Mouse (Mus musculus): Measurements from ENCODE around the gene 1700028J19Rik. TPM values are rescaled to one million over a fixed set of nuclear protein-coding genes. Genes with fewer than 3 reads are reported as not detected.
"Not testable (repeated sequence)": the region's sequence is repeated elsewhere in the genome, so short reads cannot be mapped to it uniquely, and the experiment has no call there.

1700028J19Rik gene
- polyA plus RNA-seq, 1 experiment from 2014 or later = 1.7 TPM

DNA sequence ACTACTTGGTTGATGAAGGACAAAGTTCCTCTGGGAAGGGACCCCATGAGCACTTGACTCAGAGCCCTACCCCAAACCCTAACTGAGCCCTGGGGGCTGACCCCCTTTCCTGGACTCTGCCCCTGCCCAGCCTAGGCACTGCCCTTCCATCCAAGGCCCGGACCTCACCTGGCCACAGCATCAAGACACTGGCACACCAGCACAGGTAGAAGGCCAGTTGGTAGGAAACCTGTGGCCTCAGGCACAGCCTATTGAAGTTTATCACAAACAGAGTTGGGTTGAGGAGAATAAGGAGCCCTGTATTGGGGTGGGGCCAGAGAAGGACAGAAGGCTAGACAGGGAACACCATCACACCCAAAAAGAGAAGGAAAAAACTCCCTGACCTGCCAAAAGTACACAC is 53.0 kb downstream of the 1700028J19Rik start:
- H3K36me3 ChIP-seq; H3K4me3 ChIP-seq; H3K9me3 ChIP-seq (replicated peaks); H3K27me3 ChIP-seq (ENCODE audit: low read depth, poor library complexity, severe bottlenecking); H3K27ac ChIP-seq (replicated peaks); DNase-seq (ENCODE audit: low spot score); H3K4me1 ChIP-seq: not testable (repeated sequence)
- 90% methylated on average over 1 of the region's 1 CpGs for WGBS

DNA sequence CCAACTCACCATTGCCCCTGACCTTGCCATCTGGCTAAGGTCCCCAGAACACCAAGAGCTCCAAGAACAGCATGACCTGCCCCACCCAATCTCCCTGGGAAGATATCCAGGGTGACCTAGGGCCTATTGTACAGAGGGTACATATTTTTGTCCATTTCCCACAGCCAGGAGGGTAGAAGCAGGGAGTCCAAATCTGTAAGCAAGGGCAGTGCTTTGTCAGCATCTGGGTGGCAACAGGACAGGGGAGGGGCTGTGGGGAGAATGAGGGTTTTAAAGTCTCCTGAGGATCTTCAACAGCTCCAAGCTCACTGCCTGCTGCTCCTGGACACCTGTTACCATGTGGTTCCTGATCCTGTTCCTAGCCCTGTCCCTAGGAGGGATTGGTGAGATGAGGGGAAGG is 58.6 kb downstream of the 1700028J19Rik start, which contains the start of gene Klk1b24:
Gene Klk1b24, plus strand, starts transcription at position 301 of the 400 bp plus-strand sequence.
- not testable (repeated sequence) for DNase-seq (ENCODE audit: low spot score); H3K9me3 ChIP-seq (replicated peaks); H3K4me1 ChIP-seq; H3K4me3 ChIP-seq; H3K27ac ChIP-seq (replicated peaks); H3K27me3 ChIP-seq (ENCODE audit: low read depth, poor library complexity, severe bottlenecking); H3K36me3 ChIP-seq

- 81% methylated on average over 8 of the region's 8 CpGs for WGBS
- H3K9me3 ChIP-seq (replicated peaks) = not testable (repeated sequence)
Measured at GRCm38 (mm10) chr7:44186516-44186915, 60.0 kb downstream of the 1700028J19Rik start.

More at GRCm38 (mm10) chr7:44186516-44186915, 60.0 kb downstream of the 1700028J19Rik start:
- H3K27ac ChIP-seq (replicated peaks); H3K4me3 ChIP-seq; H3K27me3 ChIP-seq (ENCODE audit: low read depth, poor library complexity, severe bottlenecking); DNase-seq (ENCODE audit: low spot score); H3K36me3 ChIP-seq; H3K4me1 ChIP-seq: not testable (repeated sequence)

Other genes with a start within 250 kb of the 1700028J19Rik start
- not detected in 2 replicates for gene Klk1b26, start 234.5 kb downstream of the 1700028J19Rik start, polyA plus RNA-seq (2016; fragmentation: Nextera tagmentation; extraction: Ambion mirVana)
- gene Klk1b27, start 194.4 kb downstream of the 1700028J19Rik start, polyA plus RNA-seq (2016; fragmentation: Nextera tagmentation; extraction: Ambion mirVana) = not detected in 2 replicates
- gene Klk1b21, start 144.4 kb downstream of the 1700028J19Rik start, polyA plus RNA-seq (2016; fragmentation: Nextera tagmentation; extraction: Ambion mirVana) = not detected in 2 replicates
- not detected in 2 replicates for gene Klk1b22, start 134.0 kb downstream of the 1700028J19Rik start, polyA plus RNA-seq (2016; fragmentation: Nextera tagmentation; extraction: Ambion mirVana)
- not detected in 2 replicates for gene Klk1b16, start 109.9 kb downstream of the 1700028J19Rik start, polyA plus RNA-seq (2016; fragmentation: Nextera tagmentation; extraction: Ambion mirVana)
- gene Klk1b24, start 58.5 kb downstream of the 1700028J19Rik start, polyA plus RNA-seq (2016; fragmentation: Nextera tagmentation; extraction: Ambion mirVana) = not detected in 2 replicates
- not detected in 2 replicates for gene Klk1b3, start 48.5 kb downstream of the 1700028J19Rik start, polyA plus RNA-seq (2016; fragmentation: Nextera tagmentation; extraction: Ambion mirVana)
- gene Klk1b4, start 39.3 kb downstream of the 1700028J19Rik start, polyA plus RNA-seq (2016; fragmentation: Nextera tagmentation; extraction: Ambion mirVana) = not detected in 2 replicates
- not detected in 2 replicates for gene Klk1b5, start 30.8 kb downstream of the 1700028J19Rik start, polyA plus RNA-seq (2016; fragmentation: Nextera tagmentation; extraction: Ambion mirVana)
- gene Klk1, start 21.3 kb downstream of the 1700028J19Rik start, polyA plus RNA-seq (2016; fragmentation: Nextera tagmentation; extraction: Ambion mirVana) = not detected in 2 replicates
- gene Gm36864, start 10.5 kb downstream of the 1700028J19Rik start, polyA plus RNA-seq (2016; fragmentation: Nextera tagmentation; extraction: Ambion mirVana) = 0.17 TPM in 1 of 2 replicates, not detected in the other
- 172 and 189 TPM in 2 replicates for gene 2410002F23Rik, start within 50 bp of the 1700028J19Rik start, polyA plus RNA-seq (2016; fragmentation: Nextera tagmentation; extraction: Ambion mirVana)
- gene Acp4, start 10.7 kb upstream of the 1700028J19Rik start, polyA plus RNA-seq (2016; fragmentation: Nextera tagmentation; extraction: Ambion mirVana) = 0.17 TPM in 1 of 2 replicates, not detected in the other
- gene Gm15517, start 14.8 kb upstream of the 1700028J19Rik start, polyA plus RNA-seq (2016; fragmentation: Nextera tagmentation; extraction: Ambion mirVana) = not detected in 2 replicates
- gene Clec11a, start 60.2 kb upstream of the 1700028J19Rik start, polyA plus RNA-seq (2016; fragmentation: Nextera tagmentation; extraction: Ambion mirVana) = 2.2 and 2.4 TPM in 2 replicates
- 1.5 and 2.6 TPM in 2 replicates for gene Shank1, start 63.6 kb upstream of the 1700028J19Rik start, polyA plus RNA-seq (2016; fragmentation: Nextera tagmentation; extraction: Ambion mirVana)
- 1.9 and 2.0 TPM in 2 replicates for gene Syt3, start 137.4 kb upstream of the 1700028J19Rik start, polyA plus RNA-seq (2016; fragmentation: Nextera tagmentation; extraction: Ambion mirVana)
- 1.7 TPM in 2 replicates for gene 1700008O03Rik, start 139.1 kb upstream of the 1700028J19Rik start, polyA plus RNA-seq (2016; fragmentation: Nextera tagmentation; extraction: Ambion mirVana)
- gene Lrrc4b, start 182.3 kb upstream of the 1700028J19Rik start, polyA plus RNA-seq (2016; fragmentation: Nextera tagmentation; extraction: Ambion mirVana) = 2.4 and 3.5 TPM in 2 replicates
- 0.99 and 2.0 TPM in 2 replicates for gene Aspdh, start 218.7 kb upstream of the 1700028J19Rik start, polyA plus RNA-seq (2016; fragmentation: Nextera tagmentation; extraction: Ambion mirVana)
- 71.6 and 76.8 TPM in 2 replicates for gene Josd2, start 221.3 kb upstream of the 1700028J19Rik start, polyA plus RNA-seq (2016; fragmentation: Nextera tagmentation; extraction: Ambion mirVana)
- gene Emc10, start 249.8 kb upstream of the 1700028J19Rik start, polyA plus RNA-seq (2016; fragmentation: Nextera tagmentation; extraction: Ambion mirVana) = 104 and 108 TPM in 2 replicates
- gene Fam71e1, start 249.9 kb upstream of the 1700028J19Rik start, polyA plus RNA-seq (2016; fragmentation: Nextera tagmentation; extraction: Ambion mirVana) = 20.5 and 27.6 TPM in 2 replicates